Mouse (Mus musculus): ENCODE data around the gene Ncln.
A peak's percentile ranks its signal among the peaks of the same experiment; 100 is the strongest.

Gene Ncln

DNA sequence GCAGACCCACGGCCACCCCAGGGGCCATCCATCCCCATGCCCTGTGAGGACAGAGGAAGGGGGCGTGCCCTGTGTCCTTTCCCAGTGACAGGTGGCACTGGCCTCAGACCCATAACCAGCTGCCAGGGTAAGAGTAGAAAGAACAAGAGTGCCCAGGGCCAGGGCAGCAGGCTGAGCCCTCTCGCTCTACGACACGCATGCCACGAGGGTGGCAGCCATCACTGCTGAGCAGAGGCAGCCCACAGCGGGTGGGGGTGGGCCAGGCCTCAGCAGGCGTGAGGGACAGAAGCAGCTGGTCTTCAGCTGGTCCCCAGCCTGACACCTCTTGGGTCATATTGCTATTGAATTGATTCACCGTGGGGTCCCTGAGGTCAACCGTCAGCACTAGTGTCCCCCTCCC is 9.7 kb downstream of the Ncln start:
- DNase-seq: no peak

DNA sequence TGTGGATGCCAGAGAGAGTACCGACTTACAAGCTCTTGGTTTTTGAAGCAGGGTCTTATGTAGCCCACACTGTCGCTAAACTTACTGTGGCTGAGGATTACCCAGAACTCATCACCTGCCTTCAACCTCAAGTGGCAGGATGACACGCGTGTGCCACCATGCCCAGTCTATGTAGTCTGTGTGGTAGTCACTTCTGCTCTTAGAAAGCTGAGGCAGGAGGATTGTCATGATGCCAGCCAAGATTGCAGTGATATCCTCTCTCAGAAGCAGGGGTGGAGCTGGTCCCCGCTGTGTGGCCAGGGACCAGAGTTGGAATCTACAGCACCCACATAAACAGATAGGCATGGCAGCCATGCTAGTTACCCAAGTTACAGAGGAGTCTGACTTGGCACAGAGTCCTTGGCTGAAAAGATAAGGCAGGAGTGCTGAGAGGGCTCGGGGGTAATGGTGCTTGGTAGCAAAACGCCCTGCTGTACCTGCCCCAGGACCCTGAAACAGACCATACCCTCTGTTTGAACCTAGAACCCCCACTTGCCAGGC is 10.6 kb downstream of the Ncln start:
- DNase-seq: no peak

GRCm38 (mm10) chr10:81485060-81485449 is 11.1 kb downstream of the Ncln start:
- no peak for DNase-seq

GRCm38 (mm10) chr10:81484441-81485059 is 11.6 kb downstream of the Ncln start:
- DNase-seq: no peak

- DNase-seq: no peak
These were observed 12.2 kb downstream of the Ncln start for GRCm38 (mm10) chr10:81483983-81484382.

GRCm38 (mm10) chr10:81482533-81482889 is 13.7 kb downstream of the Ncln start, which contains the start of gene Celf5:
Gene Celf5, minus strand, starts transcription at chr10:81482709.
- peak; percentile 76 for DNase-seq

- DNase-seq: peak; percentile 63
These were observed 14.3 kb downstream of the Ncln start for GRCm38 (mm10) chr10:81481605-81482532.

GRCm38 (mm10) chr10:81474461-81474860 is 21.7 kb downstream of the Ncln start:
- DNase-seq: no peak

- DNase-seq: peak; percentile 70
These were observed 23.2 kb downstream of the Ncln start for GRCm38 (mm10) chr10:81473003-81473451.

DNA sequence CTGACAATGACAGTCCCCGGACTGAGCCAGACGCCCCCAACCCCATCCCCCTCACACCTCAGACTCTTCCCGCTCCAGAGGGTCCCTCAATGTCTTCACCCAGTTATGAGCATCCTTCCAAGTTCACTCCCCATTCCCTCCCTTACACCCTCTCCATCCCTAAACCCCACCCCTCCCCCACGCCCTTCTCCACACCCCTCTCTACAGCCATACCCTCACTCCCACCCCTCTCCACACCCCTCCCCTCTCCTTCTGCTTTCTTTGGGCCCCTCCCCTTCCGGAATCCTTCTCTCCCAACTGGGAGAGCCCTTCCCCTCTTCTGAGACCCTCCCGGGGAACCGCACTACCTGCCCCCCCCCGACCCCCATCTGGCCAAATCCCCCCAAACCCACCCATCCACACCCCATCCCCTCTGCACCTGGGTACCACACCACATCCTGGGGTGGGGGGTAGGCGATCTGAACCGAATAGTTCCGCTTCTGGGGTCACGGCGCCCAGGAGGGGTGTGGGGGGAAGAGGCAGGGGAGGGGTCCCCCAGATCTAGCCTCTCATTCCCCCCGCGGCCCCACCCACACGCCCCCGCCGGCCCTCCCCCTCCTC is 23.7 kb downstream of the Ncln start:
- no peak for DNase-seq

- DNase-seq: no peak
These were observed 25.7 kb downstream of the Ncln start for GRCm38 (mm10) chr10:81470454-81470853.

DNA sequence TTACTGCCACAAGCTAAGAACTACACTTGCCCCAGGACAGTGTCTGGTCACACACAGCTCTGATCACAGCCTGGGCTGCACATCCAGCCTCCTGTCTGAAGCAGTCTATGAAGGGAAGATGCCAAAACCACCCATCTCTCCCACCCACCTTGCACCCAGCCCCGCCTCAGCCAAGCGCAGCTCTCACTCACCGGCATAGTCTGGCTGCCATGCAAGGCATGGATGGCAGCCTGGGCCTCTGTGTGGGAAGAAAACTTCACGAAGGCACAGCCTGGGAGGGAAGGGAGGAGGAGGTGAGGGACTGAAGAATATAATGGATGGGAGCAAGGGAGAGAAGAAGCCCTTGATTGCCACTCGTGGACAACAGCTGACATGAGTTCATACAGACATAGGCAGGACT is 26.9 kb downstream of the Ncln start:
- no peak for DNase-seq

- no peak for DNase-seq
These were observed 28.4 kb downstream of the Ncln start for GRCm38 (mm10) chr10:81467670-81468235.

- DNase-seq: no peak
These were observed 29.3 kb downstream of the Ncln start for GRCm38 (mm10) chr10:81466881-81467280.

GRCm38 (mm10) chr10:81466066-81466465 is 30.1 kb downstream of the Ncln start:
- DNase-seq: no peak

DNA sequence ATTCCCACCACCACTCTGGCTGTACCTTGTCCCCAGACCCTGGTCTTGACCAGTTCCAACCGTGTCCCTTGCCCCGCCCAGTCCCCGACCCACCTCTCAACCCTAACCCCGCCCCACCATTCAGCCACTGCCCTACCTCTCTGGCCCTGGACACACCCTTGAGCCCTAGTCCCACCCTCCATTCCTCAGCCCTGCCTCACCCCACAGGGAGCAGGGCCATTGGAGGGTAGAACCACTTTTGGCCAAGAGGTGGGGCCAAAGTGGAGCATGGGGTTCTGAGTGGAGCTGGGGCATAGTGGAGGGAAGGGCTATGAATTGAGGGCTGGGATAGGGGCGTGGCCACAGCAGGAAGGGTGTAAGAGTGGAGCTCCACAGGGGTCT is 30.9 kb downstream of the Ncln start:
- peak; percentile 43 for DNase-seq

GRCm38 (mm10) chr10:81464405-81465264 is 31.6 kb downstream of the Ncln start:
- DNase-seq: peak; percentile 74

- DNase-seq: no peak
These were observed 32.7 kb downstream of the Ncln start for GRCm38 (mm10) chr10:81463531-81463930.

DNA sequence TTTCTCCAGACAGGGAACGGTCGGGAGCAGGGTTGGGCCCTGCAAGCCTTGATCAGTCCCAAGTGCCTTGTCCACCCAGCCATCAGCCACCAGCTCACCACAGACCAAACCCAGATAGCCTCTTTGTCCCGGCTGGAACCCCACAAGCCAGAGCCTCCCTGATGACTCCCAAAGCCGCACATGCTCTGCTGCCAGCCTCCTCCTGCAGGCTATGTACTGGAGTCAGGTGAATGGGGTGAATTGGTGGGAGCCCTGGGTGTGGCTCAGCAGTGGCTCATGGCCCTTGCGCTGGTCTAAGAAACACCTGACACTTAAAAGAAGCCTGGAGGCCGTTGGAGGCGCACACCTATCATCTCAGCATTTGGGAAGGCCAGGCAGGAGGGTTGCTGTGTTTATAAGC is 33.3 kb downstream of the Ncln start:
- DNase-seq: no peak

- no peak for DNase-seq
These were observed 33.8 kb downstream of the Ncln start for GRCm38 (mm10) chr10:81462415-81462804.

- no peak for DNase-seq
These were observed 34.3 kb downstream of the Ncln start for GRCm38 (mm10) chr10:81461673-81462414.

Data from cerebellum, adult 9-11 months (tissue).